Mouse (Mus musculus) MEL-GATA-1-ER (cell line): Measurements from ENCODE around the gene Eef2.
"Not testable (repeated sequence)": the region's sequence is repeated elsewhere in the genome, so short reads cannot be mapped to it uniquely, and the experiment has no call there.

Experiments
- DNase-seq: peaks from one replicate; pipeline ENCODE4 v3.0.0-alpha.2; 2012; ENCODE audit warnings: low read depth; ENCODE audit errors: extremely low read depth

Eef2 gene

GRCm38 (mm10) chr10:81146296-81146695, 30.1 kb upstream of the Eef2 start:
- DNase-seq = no peak

GRCm38 (mm10) chr10:81151261-81151660, 25.2 kb upstream of the Eef2 start:
- no peak for DNase-seq

GRCm38 (mm10) chr10:81152609-81153008, 23.8 kb upstream of the Eef2 start:
- DNase-seq = no peak

- no peak for DNase-seq
Measured at GRCm38 (mm10) chr10:81154313-81154712, 22.1 kb upstream of the Eef2 start.

GRCm38 (mm10) chr10:81154736-81155135, 21.7 kb upstream of the Eef2 start:
- DNase-seq = no peak

- no peak for DNase-seq
Measured at GRCm38 (mm10) chr10:81161602-81162317, 14.7 kb upstream of the Eef2 start.

- no peak for DNase-seq
Measured at GRCm38 (mm10) chr10:81162318-81162652, 14.1 kb upstream of the Eef2 start.

- DNase-seq = no peak
Measured at GRCm38 (mm10) chr10:81165118-81165517, 11.3 kb upstream of the Eef2 start.

GRCm38 (mm10) chr10:81167200-81168086, 9.0 kb upstream of the Eef2 start, which contains the start of gene Pias4:
Gene Pias4, minus strand, starts transcription at chr10:81167923.
- peak; percentile 92 for DNase-seq

- DNase-seq = no peak
Measured at GRCm38 (mm10) chr10:81168087-81168431, 8.4 kb upstream of the Eef2 start.

- DNase-seq = peak; percentile 86
Measured at GRCm38 (mm10) chr10:81168521-81169244, 7.7 kb upstream of the Eef2 start.

- DNase-seq = not testable (repeated sequence)
Measured at GRCm38 (mm10) chr10:81169411-81169900, 7.0 kb upstream of the Eef2 start.

GRCm38 (mm10) chr10:81173132-81173531, 3.3 kb upstream of the Eef2 start:
- DNase-seq = peak; percentile 78

GRCm38 (mm10) chr10:81174617-81175344, 1.6 kb upstream of the Eef2 start:
- DNase-seq = peak; percentile 73

GRCm38 (mm10) chr10:81175345-81175701, 1.1 kb upstream of the Eef2 start:
- not testable (repeated sequence) for DNase-seq

GRCm38 (mm10) chr10:81175936-81176465, 430 bp upstream of the Eef2 start:
- DNase-seq = no peak

- DNase-seq = no peak
Measured at GRCm38 (mm10) chr10:81177491-81177925, 1.1 kb downstream of the Eef2 start.

- no peak for DNase-seq
Measured at GRCm38 (mm10) chr10:81177958-81178712, 1.7 kb downstream of the Eef2 start.

GRCm38 (mm10) chr10:81178927-81179326, 2.5 kb downstream of the Eef2 start:
- DNase-seq = no peak
